Mouse (Mus musculus): Measurements from ENCODE around the gene Habp4.

GRCm38 (mm10) chr13:64169746-64170145, 8.1 kb downstream of the Habp4 start:
- TF ChIP-seq POLR2A (IDR thresholded peaks at IDR 0.05; ENCODE audit: low read depth, low read length) (no peak), CTCF (IDR thresholded peaks at IDR 0.05; ENCODE audit: extremely low read depth, insufficient read depth, insufficient read length, insufficient replicate concordance) (no peak)

Measured in spleen, adult 2 months (tissue).